In the genomic region with DNA sequence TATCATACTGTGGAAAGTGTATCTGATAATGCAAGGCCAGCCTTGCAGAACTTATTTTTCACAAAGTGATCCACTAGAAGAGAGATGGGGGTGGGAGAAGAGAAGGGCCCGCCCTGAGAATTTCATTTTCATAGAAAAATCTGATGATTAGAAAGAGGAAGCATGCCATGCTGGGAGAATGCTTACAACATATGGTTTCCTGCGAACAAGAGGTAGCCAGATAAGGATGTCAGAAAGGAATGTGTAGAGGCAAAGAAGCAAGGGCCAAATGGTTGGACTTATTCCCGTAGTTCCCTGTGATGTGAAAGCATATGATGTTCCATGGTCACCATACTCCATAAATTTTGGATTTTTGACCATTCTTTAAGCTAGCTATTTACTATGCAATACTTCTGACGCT, we compare ENCODE assay signal across 17 mouse cellular contexts.
"Had no signal": no experiment of that assay in that cellular context is flagged by ENCODE, and none has a peak within 500 bp of the region (broad histone marks: within the 10 kb centered on the region; RNA-seq: fewer than 3 reads in every experiment).

No protein-coding gene starts in this region.

- H3K9me3 ChIP-seq: midbrain, embryonic 10.5 days; midbrain, embryonic 12.5 days; neural tube, embryonic 13.5 days; neural tube, embryonic 15.5 days had no signal

- DNase-seq: lung, adult 2 months; lung, postnatal 10 days; lung, postnatal 4 days; midbrain, embryonic 14.5 days; right cerebral cortex, postnatal 25 days; right cerebral cortex, postnatal 4 days; spleen, adult 18-20 months; thymus, adult 18-20 months; thymus, postnatal 25 days; thymus, postnatal 4 days had no signal

- H3K27me3 ChIP-seq: midbrain, embryonic 12.5 days; neural tube, embryonic 13.5 days; neural tube, embryonic 15.5 days had no signal

- H3K27ac ChIP-seq: liver, embryonic 14.5 days; midbrain, embryonic 10.5 days; midbrain, embryonic 12.5 days; neural tube, embryonic 13.5 days; neural tube, embryonic 15.5 days had no signal

- H3K9ac ChIP-seq: liver, embryonic 14.5 days; midbrain, embryonic 12.5 days; neural tube, embryonic 13.5 days; neural tube, embryonic 15.5 days had no signal

- H3K36me3 ChIP-seq: midbrain, embryonic 10.5 days; midbrain, embryonic 12.5 days; neural tube, embryonic 13.5 days; neural tube, embryonic 15.5 days had no signal

- H3K4me3 ChIP-seq: midbrain, embryonic 10.5 days; midbrain, embryonic 12.5 days; myocyte; neural tube, embryonic 13.5 days; neural tube, embryonic 15.5 days had no signal

- ATAC-seq: midbrain, embryonic 16.5 days had no signal

- H3K4me1 ChIP-seq: midbrain, embryonic 10.5 days; midbrain, embryonic 12.5 days; neural tube, embryonic 13.5 days; neural tube, embryonic 15.5 days had no signal
